Mouse (Mus musculus): Measurements from ENCODE around the gene Zfp296. TPM values are rescaled to one million over a fixed set of nuclear protein-coding genes. Genes with fewer than 3 reads are reported as not detected.
A peak's percentile ranks its signal among the peaks of the same experiment; 100 is the strongest.

Zfp296 gene
- total RNA-seq, 1 experiment from 2014 or later: 5.3 TPM

DNA sequence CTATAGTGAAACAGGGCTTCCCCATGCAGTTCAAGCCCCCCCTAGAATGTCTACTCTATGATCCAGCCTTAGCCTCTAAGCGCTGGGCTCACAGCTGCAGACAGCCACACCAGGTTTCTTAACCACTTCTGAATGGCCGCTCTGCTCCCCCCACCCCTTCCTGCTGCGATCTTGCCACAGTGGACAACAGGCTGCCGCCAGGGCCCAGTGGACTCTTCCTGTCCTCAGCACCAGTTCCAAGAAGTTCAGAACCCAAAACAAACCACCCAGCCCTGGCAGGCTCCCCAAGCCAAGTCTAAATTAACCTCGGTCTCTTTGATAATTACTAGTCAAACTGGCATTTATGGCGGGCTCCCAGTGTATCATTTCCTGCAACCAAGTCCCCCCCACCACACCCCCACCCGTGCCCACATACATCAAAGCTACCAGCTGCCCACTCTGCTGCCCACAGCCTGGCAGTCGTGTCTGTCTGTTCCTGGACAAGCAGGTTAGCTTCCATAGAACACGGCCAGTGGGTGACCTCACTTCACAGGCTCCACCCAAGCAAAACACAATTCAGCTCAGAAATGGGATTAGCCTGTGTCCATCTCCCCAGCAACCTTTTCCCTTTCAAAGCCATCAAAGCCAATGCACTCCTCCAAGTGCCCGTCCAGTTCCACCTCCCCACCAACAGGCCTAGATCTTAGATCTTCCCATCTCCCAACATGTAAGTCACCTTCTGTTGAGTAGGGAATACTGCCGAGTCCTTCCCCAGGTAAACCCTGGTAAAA lies 16.4 kb upstream of the Zfp296 start:
- no peak for ATAC-seq (replicated peaks in 1 of 2; ENCODE audit: insufficient read depth in 1 of 2, low FRiP score in 2 of 2, low TSS enrichment in 1 of 2, low read depth in 1 of 2, poor library complexity in 2 of 2, severe bottlenecking in 2 of 2)

DNA sequence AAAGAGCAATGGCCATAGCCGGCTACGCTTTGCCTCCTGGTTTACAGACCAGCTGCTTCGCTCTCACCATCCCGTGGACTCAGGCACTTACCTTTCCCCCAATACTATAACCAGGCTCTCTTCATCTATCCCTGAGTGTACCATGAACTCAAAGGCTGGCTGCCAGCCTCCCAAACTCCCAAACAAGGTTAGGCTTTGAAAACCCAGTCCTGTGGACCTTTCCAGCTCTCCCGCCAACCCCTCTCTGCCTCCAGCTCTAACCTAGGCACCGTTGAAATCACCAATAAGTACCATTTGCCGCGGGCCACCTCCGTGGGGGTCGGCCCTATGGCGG lies 15.7 kb upstream of the Zfp296 start:
- no peak for ATAC-seq (replicated peaks in 1 of 2; ENCODE audit: insufficient read depth in 1 of 2, low FRiP score in 2 of 2, low TSS enrichment in 1 of 2, low read depth in 1 of 2, poor library complexity in 2 of 2, severe bottlenecking in 2 of 2)

- ATAC-seq (replicated peaks in 1 of 2; ENCODE audit: insufficient read depth in 1 of 2, low FRiP score in 2 of 2, low TSS enrichment in 1 of 2, low read depth in 1 of 2, poor library complexity in 2 of 2, severe bottlenecking in 2 of 2): peak; percentile 76 to 77
These were observed 15.1 kb upstream of the Zfp296 start for GRCm38 (mm10) chr7:19561765-19562642.

- no peak for ATAC-seq (replicated peaks in 1 of 2; ENCODE audit: insufficient read depth in 1 of 2, low FRiP score in 2 of 2, low TSS enrichment in 1 of 2, low read depth in 1 of 2, poor library complexity in 2 of 2, severe bottlenecking in 2 of 2)
These were observed 14.3 kb upstream of the Zfp296 start, which contains the start of gene Ppp1r37 for GRCm38 (mm10) chr7:19562643-19563410. TSS of gene Ppp1r37 (minus strand) at chr7:19563076.

GRCm38 (mm10) chr7:19563884-19564283 lies 13.2 kb upstream of the Zfp296 start:
- no peak for ATAC-seq (replicated peaks in 1 of 2; ENCODE audit: insufficient read depth in 1 of 2, low FRiP score in 2 of 2, low TSS enrichment in 1 of 2, low read depth in 1 of 2, poor library complexity in 2 of 2, severe bottlenecking in 2 of 2)

- no peak for ATAC-seq (replicated peaks in 1 of 2; ENCODE audit: insufficient read depth in 1 of 2, low FRiP score in 2 of 2, low TSS enrichment in 1 of 2, low read depth in 1 of 2, poor library complexity in 2 of 2, severe bottlenecking in 2 of 2)
These were observed 12.6 kb upstream of the Zfp296 start for GRCm38 (mm10) chr7:19564455-19564854.

DNA sequence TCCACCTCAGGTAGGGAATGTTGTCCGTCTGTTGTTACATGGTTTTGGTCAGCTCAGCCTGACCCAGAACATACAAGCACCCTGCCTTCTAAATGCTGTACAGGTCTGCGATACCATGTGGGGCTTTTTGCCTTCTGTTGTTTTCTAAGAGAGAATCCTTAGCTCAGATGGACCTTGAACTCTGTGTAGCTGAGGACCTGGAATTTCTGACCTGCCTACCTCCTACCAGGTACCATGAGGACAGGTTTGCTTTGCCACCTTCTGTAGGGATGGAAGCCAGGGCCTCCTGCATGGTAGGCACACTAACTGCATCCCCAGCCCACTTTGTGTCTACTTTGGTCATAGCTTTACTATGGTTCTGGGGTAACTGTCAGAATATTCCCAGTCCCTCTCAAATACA lies 11.3 kb upstream of the Zfp296 start:
- ATAC-seq (replicated peaks in 1 of 2; ENCODE audit: insufficient read depth in 1 of 2, low FRiP score in 2 of 2, low TSS enrichment in 1 of 2, low read depth in 1 of 2, poor library complexity in 2 of 2, severe bottlenecking in 2 of 2): no peak

DNA sequence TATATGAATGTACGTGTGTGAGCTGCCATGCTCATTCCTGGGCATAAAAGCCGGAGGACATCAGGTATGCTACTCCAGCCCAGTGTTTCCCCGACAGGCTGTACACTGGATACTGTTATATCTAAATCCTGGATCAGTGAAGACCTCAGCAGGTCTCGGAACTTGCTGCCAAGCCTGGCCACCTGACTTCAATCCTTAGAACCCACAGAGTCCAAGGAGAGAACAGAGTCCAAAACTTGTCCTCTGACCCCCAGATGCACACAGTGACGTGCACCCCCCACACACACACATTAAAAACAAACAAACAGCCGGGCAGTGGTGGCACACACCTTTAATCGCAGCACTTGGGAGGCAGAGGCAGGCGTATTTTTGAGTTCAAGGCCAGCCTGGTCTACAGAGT lies 9.7 kb upstream of the Zfp296 start:
- ATAC-seq (replicated peaks in 1 of 2; ENCODE audit: insufficient read depth in 1 of 2, low FRiP score in 2 of 2, low TSS enrichment in 1 of 2, low read depth in 1 of 2, poor library complexity in 2 of 2, severe bottlenecking in 2 of 2): no peak

DNA sequence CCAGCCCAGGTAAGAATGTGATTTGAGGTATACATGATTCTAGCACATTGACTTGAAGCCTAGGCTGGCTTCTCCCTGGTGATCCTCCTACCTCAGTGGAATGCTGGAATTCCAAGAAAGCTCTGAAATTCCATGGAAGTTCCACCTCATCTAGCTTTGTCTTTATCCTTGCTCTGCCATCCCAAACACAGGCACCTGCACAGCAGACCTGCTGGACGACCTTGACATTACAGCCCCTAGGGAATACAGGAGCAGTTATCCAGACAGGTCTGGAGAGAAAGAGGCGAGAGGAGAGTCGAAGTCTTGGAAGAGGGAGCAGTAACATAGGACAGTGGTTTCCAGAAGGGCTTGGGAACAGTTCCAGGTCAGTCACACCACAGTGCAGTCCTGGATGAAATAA lies 7.4 kb upstream of the Zfp296 start:
- no peak for ATAC-seq (replicated peaks in 1 of 2; ENCODE audit: insufficient read depth in 1 of 2, low FRiP score in 2 of 2, low TSS enrichment in 1 of 2, low read depth in 1 of 2, poor library complexity in 2 of 2, severe bottlenecking in 2 of 2)

DNA sequence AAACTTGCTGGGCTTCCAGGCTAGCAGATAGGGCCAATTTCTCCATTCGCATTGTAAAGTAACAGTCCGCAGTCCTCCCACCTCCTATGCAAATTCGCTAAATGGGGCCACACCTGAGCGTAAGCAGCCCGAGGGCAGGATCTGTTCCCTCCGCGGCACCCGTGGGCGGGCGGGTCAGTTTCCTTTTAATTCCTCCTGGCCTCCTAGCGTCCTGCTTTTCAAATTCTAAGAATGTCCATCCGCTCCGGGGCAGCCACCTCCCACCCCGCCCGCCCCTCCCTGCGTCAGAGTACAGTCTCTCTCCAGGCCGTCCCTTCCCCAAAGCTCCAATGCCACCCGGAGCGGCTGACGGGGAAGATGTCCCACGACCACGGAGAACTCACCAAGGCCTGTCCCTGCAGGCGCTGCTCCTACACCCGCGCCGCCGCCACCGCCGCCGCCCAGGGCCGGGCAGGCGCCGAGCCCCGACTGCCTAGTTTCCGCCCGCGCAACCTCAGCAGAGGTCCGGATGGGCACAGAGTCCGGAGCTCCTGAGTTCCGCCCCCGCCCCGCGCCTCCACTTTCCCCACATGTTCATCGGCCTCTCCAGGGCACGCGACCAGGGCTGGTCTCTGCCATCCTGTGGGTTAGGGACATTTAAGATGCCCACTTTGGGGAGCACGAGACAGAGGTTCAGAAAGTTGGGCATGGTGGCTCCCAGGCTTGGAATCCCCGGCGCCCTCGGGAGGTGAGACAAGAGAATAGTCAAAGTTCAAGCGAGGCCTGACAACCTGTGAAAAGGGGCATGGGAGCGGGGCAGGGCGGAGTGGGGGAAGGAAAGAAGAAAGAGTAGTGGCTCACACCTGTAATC lies 3.9 kb upstream of the Zfp296 start:
- ATAC-seq (replicated peaks in 1 of 2; ENCODE audit: insufficient read depth in 1 of 2, low FRiP score in 2 of 2, low TSS enrichment in 1 of 2, low read depth in 1 of 2, poor library complexity in 2 of 2, severe bottlenecking in 2 of 2): peak; percentile 52 to 70

GRCm38 (mm10) chr7:19573776-19574140 lies 3.3 kb upstream of the Zfp296 start:
- ATAC-seq (replicated peaks in 1 of 2; ENCODE audit: insufficient read depth in 1 of 2, low FRiP score in 2 of 2, low TSS enrichment in 1 of 2, low read depth in 1 of 2, poor library complexity in 2 of 2, severe bottlenecking in 2 of 2): no peak

- no peak for ATAC-seq (replicated peaks in 1 of 2; ENCODE audit: insufficient read depth in 1 of 2, low FRiP score in 2 of 2, low TSS enrichment in 1 of 2, low read depth in 1 of 2, poor library complexity in 2 of 2, severe bottlenecking in 2 of 2)
These were observed 1.5 kb upstream of the Zfp296 start for GRCm38 (mm10) chr7:19575559-19575958.

DNA sequence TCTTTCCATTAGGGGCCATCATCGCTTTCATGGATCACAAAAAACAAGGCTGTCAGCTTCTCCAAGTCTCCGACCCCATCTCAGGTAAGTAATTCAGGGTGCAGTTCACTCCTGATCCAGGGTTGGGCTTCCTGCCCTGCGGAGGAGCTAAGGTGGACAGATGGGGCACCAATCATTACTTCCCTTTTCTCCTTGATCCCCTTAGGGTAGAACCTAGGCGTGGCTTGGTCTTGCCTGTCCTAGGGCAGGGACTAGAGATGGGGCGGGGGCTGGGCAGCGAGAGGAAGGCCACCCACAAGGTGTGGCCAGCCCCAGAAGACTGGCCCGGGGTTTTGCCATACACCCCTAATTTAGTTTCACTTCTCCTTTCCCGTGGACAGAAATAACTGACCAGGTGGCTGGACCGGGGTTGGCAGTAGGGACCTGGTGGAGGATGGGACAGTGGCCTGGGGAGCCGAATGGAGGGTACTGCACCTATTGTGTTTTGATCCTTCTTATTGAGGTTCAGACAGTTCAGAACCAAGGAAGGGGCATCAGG lies 859 bp downstream of the Zfp296 start:
- peak; percentile 74 to 83 for ATAC-seq (replicated peaks in 1 of 2; ENCODE audit: insufficient read depth in 1 of 2, low FRiP score in 2 of 2, low TSS enrichment in 1 of 2, low read depth in 1 of 2, poor library complexity in 2 of 2, severe bottlenecking in 2 of 2)

GRCm38 (mm10) chr7:19578436-19578835 lies 1.3 kb downstream of the Zfp296 start:
- ATAC-seq (replicated peaks in 1 of 2; ENCODE audit: insufficient read depth in 1 of 2, low FRiP score in 2 of 2, low TSS enrichment in 1 of 2, low read depth in 1 of 2, poor library complexity in 2 of 2, severe bottlenecking in 2 of 2): no peak

DNA sequence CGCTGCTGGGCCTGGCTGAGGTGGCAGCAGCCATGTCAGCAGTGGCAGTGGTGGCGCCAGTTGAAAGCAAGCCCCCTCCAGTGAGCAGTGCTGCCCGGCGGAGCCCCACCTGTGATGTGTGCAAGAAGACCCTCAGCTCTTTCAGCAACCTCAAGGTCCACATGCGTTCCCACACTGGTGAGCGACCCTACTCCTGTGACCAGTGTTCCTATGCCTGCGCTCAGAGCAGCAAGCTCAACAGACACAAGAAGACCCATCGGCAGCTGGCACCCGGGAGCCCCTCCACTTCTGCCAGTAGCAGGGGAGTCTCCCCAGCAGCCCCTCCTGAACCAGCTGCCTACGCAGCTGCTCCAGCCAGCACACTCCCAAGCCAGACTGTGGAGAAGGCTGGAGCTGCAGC lies 2.7 kb downstream of the Zfp296 start:
- no peak for ATAC-seq (replicated peaks in 1 of 2; ENCODE audit: insufficient read depth in 1 of 2, low FRiP score in 2 of 2, low TSS enrichment in 1 of 2, low read depth in 1 of 2, poor library complexity in 2 of 2, severe bottlenecking in 2 of 2)

GRCm38 (mm10) chr7:19580634-19581033 lies 3.5 kb downstream of the Zfp296 start:
- no peak for ATAC-seq (replicated peaks in 1 of 2; ENCODE audit: insufficient read depth in 1 of 2, low FRiP score in 2 of 2, low TSS enrichment in 1 of 2, low read depth in 1 of 2, poor library complexity in 2 of 2, severe bottlenecking in 2 of 2)

DNA sequence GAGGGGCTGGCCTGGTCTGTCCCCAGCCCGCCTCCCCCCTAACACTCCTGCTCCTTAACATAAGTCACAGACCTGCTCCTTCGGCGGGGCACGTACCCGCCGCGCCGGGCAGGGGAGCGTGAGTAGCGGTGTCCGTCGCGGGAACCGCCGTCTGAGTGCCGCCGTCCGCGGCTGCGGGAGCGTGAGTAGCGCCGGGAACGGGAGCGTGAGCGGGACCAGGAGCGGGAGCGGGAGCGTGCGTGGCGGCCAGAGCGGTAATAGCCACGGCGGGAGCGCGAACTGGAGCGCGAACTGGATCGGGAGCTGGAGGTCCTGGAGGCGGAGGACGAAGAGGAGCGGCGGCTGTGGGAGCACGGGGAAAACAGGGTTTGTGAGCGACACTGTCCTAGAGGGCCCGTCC lies 9.2 kb downstream of the Zfp296 start:
- ATAC-seq (replicated peaks in 1 of 2; ENCODE audit: insufficient read depth in 1 of 2, low FRiP score in 2 of 2, low TSS enrichment in 1 of 2, low read depth in 1 of 2, poor library complexity in 2 of 2, severe bottlenecking in 2 of 2): no peak
